Mouse (Mus musculus) 3134 (cell line): Measurements from ENCODE around the gene Gm49358.

Experiments
- DNase-seq: peaks from one replicate; pipeline ENCODE4 v3.0.0-alpha.2; 2011; ENCODE audit warnings: low spot score; ENCODE audit not compliant: insufficient read length; ENCODE audit errors: extremely low read depth

Gene Gm49358

DNA sequence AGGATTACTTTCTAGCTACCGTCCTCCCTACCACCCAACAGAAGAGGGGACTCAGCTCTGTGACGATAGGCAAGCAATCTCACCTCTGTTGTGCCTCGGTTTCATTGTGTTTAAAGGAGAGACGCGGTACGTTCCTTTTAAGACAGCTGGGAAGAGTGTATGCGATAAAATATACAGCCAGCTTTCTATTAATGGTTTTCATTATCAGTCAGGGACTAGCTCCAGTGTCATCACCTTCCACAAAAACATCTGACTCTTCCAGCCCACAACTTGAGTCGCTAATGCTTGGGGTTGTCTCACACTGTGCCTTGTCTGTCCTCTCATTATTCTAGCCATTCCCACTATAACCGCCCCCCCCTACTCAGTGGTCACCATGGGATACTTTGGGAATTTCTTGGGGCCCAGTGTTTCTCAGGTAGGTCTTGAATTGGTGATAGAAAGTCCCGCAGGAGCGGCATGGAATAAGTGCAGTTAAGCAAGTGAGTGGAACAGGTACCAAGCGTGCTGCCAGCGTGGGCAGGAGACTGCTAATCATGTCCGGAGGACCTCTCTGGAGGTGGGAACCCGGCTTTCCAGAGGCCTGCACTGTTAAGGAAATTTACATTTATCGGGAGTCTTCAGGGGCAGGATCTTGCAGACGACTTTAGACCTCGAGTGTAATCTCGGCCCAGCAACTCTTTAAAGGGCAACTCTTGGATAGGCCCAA lies 14.0 kb downstream of the Gm49358 start:
- no peak for DNase-seq

- DNase-seq: peak; percentile 99
Measured at GRCm38 (mm10) chr10:86778398-86779116, 14.8 kb downstream of the Gm49358 start, which contains the start of gene Nt5dc3. Gene Nt5dc3, plus strand, starts transcription at chr10:86779005.

DNA sequence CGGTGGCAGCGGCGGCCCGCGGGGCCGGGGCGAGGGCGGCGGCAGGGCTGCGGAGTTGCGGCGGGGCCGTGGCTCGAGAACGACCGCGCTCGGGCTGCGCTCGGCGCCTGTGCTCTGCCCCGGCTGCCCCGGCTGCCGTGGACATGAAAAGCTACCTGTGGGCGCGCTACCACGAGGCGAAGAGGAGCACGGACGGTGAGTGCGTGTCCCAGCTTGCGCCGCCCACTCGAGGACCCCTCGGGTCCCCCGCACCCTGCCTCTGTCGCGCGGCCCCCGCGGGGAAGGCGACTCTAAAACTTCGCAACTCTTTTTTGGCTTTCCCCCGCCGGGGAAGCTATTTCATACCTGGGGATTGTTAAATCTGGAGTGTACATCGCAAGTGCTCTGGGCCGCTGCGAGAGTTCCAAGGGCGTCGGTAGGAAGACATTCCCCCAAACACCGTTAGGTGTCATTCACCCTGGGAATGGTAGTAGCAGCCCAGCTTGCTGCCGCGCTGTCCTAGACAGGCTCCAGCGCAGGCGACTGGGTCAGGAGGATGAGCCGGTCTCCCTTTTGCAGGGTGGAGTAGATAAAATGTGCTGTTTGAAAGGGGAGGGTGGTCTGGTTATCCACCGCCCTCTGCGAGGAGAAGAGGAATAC lies 15.5 kb downstream of the Gm49358 start:
- peak; percentile 79 for DNase-seq

DNA sequence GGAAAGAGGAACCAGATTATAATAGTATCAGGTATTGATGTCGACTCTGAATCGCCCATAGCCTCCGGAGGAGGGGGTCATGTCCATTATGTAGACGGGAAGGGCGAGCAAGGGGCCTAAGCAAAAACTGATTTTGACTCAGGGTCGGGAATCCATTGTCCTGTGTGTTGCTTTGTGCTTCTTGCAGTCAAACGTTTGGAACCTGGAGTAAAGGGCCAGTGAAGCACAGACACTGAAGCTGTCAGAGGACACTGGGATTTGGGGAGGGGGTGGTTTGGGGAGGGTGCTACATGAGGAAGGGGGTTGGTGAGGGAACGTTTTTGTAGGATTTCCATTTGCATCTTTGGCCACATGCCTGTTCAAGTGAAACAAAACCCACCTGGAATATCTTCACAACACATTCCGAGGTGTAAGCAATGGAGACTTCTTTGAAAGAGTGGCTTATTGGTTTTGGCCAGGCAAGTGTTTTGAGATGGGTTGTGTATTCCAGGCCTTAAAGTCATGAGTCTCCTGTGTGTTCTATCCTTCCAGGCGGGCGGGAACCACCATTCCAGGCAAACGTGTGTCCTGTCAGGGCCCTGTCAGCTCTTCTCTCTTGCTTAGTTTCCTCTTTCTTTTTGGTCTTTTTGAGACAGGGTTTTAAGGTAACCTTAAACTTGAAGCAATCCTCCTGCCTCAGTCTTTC lies 16.2 kb downstream of the Gm49358 start:
- no peak for DNase-seq

GRCm38 (mm10) chr10:86781641-86782040 lies 17.9 kb downstream of the Gm49358 start:
- DNase-seq: no peak

GRCm38 (mm10) chr10:86782656-86783055 lies 18.9 kb downstream of the Gm49358 start:
- DNase-seq: no peak

- DNase-seq: no peak
Measured at GRCm38 (mm10) chr10:86783561-86783960, 19.8 kb downstream of the Gm49358 start.

DNA sequence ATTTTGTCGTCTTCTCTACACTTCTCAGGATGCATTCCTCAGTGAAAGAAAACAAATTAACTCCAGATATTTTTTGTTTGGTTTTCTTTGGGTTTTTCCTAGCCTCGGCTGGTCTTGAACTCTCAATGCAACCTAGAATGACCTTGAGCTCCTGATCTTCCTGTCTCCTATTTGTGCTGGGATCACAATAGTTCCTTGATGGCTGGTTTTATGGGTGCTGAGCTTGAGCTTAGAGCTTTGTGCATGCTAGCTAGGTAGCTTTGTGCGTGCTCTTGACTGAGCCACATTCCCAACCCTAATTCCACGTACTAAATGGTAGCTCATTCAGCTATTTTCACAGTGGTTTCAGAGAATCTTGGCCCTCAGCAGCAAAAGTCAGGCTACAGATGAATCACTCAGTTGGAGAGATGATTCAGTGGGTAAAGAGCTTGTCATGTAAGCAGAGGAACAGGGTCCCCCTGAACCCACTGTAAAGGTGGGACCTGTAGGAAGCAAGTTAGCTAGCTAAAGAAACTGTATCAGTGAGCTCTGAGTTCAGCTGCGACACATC lies 20.4 kb downstream of the Gm49358 start:
- peak; percentile 58 for DNase-seq

DNA sequence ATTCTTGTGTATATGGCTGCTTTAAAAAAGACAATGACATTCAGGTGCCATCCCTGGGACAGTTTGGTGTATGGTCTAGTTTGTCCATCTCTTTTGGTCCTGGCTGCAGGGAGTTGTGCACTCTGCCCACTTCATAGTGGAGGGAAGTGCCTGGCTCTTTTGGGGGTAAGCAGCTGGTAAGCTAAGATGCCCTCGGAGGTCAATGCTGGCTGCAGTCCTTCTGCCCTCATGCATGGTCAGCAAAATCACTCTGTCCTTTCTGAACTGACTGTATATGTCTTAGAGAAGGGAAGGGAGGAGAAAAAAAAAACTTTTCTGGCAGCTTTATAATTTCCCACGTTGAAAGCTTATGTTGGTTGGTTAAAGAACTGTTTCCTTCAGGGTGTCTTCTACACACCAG lies 21.6 kb downstream of the Gm49358 start:
- DNase-seq: no peak

- DNase-seq: no peak
Measured at GRCm38 (mm10) chr10:86786083-86786482, 22.3 kb downstream of the Gm49358 start.

DNA sequence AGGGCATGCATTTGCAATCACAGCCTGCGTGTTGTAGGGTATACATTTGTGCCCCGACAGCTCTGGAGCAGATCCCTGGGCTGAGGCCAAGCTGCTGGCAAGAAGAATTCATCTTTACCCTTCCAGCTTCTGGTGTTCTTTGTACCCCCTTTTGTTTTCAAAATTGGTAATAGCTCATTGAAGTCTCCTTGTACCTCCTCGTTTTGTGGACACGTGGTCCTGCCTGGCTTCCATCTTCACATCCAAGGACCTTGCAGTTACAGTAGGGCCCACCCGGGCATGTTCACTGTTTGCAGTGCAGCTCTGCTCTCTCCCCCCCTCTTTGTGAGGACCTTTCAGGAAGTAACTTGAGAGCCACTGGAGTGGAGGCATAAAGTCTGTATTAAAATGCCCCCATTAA lies 24.4 kb downstream of the Gm49358 start:
- DNase-seq: no peak

GRCm38 (mm10) chr10:86789146-86789672 lies 25.4 kb downstream of the Gm49358 start:
- no peak for DNase-seq

GRCm38 (mm10) chr10:86791507-86792184 lies 27.9 kb downstream of the Gm49358 start:
- DNase-seq: no peak

GRCm38 (mm10) chr10:86793509-86793951 lies 29.8 kb downstream of the Gm49358 start:
- no peak for DNase-seq

- DNase-seq: no peak
Measured at GRCm38 (mm10) chr10:86794196-86794595, 30.4 kb downstream of the Gm49358 start.

GRCm38 (mm10) chr10:86794794-86795535 lies 31.2 kb downstream of the Gm49358 start:
- no peak for DNase-seq

GRCm38 (mm10) chr10:86796073-86796741 lies 32.4 kb downstream of the Gm49358 start:
- no peak for DNase-seq

DNA sequence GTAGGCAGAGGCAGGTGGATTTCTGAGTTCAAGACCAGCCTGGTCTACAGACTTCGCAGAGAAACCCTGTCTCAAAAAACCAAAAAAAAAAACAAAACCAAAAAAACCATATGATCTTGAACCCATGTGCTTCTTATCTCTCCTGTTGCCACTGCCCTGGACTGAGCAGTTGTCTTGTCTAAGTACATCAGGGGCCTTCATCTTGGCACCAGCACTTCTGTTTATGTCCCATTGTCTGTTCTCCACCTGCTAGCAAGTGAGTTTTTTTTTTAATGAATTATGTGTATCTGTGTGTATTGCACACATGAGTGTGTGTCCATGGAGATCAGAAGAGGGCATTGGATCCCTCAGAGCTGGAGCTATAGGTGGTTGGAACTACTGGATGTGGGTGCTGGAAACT lies 43.6 kb downstream of the Gm49358 start:
- DNase-seq: no peak
